Mouse (Mus musculus): ENCODE data around the gene Dchs2.

Gene Dchs2

DNA sequence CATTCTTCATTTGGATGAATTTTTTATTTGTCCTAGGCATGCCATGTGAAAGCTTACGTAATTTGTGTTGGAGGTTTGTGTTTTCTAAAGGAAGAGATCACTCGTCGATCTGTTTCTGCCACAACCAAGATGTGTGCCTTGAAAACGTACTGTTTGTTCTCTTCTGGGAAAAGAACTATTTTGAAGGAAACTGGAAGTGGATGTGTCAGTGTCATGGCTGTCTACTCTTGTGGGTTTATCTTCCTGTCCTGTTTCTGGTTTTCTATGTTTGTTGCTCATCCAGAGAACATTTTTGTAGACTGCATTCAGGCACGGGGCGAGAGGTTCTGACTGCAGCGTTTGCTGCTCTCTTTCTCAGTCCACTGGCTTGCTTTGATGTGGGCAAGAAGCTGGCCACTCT is 124.2 kb downstream of the Dchs2 start:
- DNase-seq (ENCODE audit: low read depth, low spot score) = no peak

DNA sequence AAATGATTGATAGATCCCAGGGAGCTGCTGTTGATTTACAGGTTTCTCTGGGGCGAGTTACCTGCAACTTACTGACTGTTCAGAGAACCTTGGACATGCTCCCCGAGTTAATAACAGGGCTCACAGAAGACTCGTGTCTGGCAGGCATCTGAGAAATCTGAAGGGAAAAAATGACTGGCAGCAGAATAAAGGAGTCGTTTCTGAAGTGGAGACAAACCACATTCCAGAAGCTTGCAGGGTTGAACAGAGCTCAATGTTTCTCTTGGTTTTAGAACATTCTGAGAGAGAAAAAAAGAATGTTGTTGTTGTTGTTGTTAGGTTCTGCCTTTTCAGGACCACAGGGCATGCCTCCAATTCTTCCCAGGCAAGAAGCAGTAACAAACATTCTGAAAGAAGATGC is 131.7 kb downstream of the Dchs2 start:
- DNase-seq (ENCODE audit: low read depth, low spot score) = no peak

DNA sequence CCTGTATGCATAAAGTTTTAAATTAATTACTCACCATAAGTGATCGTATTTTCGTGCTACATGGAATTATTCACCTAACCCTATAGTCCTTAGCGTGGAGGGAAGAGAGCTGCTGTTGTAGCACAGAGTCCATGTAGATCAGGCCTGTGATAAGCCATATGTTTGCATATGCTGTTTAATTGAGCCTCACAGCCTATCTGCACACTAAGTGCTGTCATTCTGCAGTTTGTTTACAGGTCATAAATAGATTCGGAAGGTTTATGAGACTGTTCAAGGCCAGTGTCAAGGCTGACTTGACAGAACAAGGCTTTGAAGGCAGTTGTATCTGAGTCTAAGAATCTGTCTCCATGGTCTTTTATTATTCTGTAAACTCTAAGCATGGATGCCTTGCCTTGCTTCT is 138.3 kb downstream of the Dchs2 start:
- no peak for DNase-seq (ENCODE audit: low read depth, low spot score)

DNA sequence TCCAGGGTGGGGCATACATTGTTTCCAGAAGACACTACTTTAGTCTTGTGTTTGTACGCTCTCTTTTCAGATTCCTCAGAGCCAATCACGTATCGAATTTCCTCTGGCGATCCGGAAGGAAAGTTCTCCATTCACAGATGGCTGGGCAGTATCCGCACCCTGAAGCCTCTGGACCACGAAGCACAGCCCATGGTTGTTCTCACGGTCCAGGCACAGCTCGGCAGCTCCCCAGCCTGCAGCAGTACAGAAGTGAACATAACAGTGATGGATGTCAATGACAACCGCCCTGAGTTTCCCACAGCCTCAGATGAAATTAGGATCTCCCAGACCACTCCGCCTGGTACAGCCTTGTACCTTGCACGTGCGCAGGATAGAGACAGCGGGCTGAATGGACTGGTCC is 142.5 kb downstream of the Dchs2 start:
- DNase-seq (ENCODE audit: low read depth, low spot score) = peak; percentile 24

DNA sequence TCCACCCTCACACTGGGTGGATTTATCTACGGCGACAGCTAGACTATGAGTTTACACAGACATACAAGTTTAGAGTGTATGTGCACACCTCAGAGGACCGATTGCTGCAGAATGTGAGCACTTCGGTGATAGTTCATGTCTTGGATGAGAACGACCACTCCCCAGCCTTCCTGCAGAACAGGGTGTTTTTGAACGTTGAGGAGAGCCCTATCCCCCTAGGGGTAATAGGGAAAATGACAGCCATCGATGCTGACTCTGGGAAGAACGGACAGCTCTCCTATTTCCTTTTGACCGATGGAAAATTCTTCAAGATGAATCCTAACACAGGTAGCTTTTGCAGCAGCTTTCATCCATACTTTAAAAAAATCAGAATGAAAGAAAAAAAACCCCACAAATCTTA is 143.2 kb downstream of the Dchs2 start:
- DNase-seq (ENCODE audit: low read depth, low spot score) = peak; percentile 54

DNA sequence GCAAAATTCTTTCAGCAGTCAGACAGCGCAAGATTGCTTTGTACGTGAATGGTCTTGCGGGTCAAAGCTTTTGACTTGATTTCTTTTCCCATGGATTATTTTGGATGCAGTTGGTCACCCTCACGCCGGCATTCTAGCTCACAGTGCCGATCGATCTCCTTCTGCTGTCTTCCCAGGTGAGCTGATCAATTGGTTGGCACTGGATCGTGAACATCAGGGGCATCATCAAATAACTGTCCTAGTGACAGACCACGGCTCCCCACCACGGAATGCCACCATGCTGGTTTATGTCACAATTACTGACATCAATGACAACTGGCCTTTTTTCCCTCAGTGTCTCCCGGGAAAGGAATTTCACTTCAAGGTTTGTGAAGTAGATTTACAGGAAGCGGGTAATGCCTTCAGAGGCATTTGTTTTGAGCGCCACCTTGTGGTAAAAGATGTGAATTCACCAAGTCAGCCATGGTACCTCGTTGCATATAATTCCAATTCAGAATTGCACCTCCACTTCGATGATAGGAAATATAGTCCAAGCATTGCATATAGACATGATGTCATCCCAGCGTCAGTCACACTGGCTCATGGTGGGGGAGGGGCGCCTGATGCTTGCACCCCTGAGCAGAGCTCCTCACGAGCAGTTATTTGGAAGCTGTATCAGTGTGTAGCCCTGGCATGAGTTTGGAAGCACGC is 146.0 kb downstream of the Dchs2 start:
- DNase-seq (ENCODE audit: low read depth, low spot score) = peak; percentile 78

DNA sequence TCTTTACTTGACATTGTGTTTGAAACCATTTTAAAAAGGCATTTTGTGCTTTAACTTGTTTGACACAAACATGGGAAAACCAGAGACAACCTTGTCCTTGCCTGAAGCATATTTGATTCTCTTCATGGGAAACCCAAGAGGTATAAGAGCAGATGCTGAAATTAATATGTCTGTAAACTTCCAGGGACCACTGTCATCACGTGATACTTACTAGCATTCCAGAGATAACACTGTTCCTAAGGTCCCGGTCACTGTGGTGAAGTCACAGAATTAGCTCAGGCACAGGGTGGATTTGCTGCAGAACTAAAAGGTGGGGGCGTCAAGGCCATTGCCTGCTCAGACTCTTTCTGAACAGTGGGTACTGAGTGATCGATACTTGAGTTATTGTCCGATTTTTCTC is 148.0 kb downstream of the Dchs2 start:
- no peak for DNase-seq (ENCODE audit: low read depth, low spot score)

DNA sequence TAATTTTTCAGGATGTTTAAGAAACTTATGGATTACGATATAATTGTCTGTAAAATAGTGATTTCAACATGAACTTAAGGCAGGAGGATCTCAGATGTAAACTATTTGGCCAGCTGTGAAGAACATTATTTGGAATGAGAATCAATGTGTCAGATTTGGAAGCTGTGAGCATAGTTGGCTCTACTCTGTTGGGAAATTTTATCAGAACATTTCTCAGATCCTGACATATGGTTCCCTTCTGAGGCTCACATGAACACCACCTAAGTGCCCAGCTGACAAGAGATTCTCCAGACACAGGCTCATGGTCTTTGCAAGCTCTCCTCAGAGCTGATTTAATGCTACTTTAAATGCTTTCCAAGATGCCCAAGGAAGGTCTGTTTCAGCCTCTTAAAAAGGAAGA is 156.1 kb downstream of the Dchs2 start:
- no peak for DNase-seq (ENCODE audit: low read depth, low spot score)

DNA sequence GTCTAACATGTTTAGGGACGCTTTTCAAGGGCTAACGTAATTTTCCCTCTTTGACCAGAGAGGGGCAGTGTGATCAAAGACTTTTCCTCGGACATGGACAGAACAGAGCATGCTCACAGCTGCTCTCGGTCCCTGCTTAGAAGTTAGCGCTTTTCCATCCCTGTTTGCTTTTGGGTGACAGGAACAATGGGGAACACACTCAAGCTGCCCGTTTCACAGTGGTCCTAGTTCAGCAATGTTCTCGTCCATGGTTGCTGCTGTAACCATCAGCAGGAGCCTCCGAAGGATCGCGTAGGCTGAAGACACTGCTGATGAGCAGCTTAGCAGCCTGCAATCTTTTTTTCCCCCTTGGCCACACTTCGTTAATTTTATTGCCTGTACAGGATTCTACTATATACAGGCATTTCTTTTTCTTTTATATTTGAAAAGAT is 159.2 kb downstream of the Dchs2 start:
- DNase-seq (ENCODE audit: low read depth, low spot score) = peak; percentile 73

DNA sequence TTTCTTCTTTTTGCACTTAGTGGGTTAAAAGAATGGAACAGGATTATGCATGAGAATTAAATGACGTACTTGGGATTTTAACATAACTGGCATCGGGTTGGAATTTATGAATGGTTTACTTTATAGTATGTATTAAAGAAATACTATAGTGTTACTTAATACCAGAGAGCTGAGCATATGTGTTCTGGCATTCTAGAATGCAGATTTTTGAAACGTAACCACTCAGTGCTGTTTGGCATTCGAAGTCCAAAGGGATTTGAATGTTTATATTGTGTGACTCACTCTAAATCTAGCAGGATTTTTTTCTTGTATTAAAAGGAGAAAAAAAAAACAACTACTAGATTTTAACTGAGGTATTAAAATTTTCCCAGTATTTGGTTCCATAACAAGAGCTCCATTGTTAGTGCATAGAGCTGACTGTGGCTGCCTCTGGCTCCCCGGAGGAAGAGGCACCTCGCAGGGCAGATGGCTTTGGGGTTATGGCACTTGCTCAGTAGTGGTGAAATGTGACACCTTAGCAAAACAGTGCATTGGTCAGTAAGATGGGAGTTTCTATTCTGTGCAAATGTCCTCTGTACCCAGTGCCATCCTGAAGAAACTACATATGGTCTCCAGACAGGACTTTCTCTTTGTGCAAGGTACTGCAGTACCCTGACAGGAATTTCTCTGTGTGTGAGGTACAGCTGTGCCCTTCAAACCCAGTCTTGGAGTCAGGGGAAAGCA is 160.5 kb downstream of the Dchs2 start:
- DNase-seq (ENCODE audit: low read depth, low spot score) = no peak

DNA sequence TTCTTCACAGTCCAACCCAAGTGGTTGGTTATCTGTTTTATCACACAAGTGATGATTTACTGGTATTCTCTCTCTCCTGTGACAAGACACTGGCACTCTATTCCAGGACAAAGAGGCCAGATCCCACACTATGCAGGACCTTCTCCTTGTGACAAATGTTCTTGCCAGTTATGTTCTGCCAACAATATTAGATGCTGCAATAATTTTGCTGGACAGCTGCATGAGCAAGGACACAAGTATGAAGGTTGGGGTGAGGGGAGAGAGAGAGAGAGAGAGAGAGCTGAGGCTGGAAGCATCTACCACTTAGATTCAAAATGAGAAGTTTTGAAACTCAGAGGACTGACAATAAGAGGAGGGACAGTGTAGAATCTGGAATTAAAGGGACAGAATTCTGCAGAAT is 162.7 kb downstream of the Dchs2 start:
- DNase-seq (ENCODE audit: low read depth, low spot score) = no peak

DNA sequence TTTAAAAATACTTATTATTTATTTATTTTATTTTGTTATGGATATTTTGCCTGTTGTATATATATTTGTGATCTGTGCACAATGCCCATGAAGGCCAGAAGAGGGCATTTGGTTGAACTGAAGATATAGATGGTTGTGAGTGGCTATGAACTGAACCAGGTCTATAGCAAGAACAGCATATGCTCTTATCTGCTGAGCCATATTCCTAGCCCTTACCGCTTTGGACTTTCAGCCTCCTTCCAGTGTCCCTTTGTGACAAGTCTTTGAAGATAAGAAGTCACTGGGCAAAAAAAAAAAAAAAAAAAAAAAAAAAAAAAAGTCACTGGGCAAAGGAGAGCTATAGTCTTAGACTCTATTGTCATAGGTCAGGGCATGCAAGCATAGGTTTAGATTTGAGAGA is 163.2 kb downstream of the Dchs2 start:
- no peak for DNase-seq (ENCODE audit: low read depth, low spot score)

DNA sequence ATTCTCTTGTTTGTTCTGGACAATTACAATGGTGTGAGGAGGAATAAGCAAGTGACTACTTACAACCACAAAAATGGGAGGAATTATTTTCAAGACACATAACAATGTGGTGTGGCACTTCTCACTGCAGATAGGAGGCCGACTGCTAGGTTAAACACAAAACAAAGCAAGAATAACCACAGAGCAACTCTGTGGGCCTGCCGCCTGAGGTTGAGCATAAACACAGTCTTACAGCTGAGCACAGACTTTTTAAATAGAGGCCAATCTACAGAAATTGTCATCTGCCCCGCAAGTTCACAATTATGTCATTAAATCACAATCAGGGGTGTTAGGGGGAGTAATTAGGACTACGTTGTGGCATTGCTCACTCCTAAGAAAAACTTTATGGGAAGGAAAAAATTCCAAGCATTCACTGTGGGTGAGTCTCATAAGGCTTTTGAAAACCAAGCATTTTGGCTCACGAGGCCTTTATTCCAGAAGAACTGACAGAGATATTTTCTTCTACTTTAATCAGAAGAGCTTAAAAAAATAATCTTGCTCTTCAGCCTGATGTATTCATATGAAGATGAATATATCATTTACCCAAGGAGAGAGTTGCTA is 172.1 kb downstream of the Dchs2 start:
- DNase-seq (ENCODE audit: low read depth, low spot score) = no peak

DNA sequence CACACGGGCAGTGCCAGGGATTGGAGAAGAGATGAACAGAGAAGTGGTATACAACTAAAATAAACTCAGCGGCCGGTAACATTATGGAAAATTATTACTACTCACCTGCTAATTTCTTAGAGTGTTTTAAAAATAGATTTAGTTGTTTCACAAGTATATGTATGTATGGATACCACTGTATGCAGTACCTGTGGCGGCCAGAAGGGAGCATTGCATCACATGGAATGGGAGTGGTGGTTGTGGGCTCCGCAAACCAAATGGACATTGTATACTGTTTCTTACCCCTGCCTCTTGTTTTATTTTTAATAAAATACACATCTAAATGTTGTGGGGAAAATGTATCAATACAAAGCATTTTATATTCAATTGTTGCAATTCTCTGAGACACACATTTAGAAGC is 176.1 kb downstream of the Dchs2 start:
- peak; percentile 23 for DNase-seq (ENCODE audit: low read depth, low spot score)

DNA sequence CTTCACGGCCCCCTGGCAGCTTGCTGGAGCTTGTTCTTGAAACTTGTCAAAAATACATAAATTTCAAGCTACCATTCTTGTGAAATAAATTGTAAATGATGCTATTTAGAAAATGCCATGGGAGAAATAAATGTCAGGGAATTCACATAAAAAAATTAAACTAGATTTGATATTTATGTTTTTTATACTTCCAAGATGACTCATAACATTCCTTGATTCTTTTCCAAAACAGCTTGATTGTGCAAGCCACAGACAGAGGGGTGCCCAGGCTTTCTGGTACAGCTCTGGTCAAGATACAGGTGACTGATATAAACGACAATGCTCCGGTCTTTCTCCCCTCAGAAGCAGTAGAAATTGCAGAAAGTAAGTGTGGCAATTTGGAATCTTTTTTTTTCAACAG is 218.2 kb downstream of the Dchs2 start:
- DNase-seq (ENCODE audit: low read depth, low spot score) = no peak

DNA sequence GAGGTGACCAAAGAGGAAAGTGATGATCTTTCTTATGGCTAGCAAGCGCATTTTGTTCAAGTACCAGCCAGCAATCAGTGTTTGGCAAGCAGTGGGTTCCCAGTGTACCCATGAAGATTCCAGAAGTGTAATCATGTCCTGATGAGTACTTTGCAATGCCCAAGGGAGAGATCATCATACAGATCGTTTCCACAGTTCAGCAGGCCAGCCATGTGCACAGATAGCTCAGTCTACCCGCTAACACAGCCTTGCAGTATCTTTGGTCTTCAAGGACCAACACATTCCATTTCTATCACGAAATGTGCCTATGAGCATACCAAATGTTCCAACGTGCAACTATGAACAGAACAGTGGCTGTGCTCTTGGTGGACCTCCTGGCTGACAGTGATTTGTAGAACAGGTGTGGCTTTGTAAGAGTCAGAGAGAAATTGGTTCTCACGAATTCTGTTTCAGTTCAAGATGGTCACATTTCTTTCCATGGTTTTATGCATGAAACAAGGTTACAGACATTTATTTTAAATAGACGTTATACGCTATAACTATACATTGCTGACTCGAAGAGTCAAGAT is 240.8 kb downstream of the Dchs2 start:
- DNase-seq (ENCODE audit: low read depth, low spot score) = no peak

DNA sequence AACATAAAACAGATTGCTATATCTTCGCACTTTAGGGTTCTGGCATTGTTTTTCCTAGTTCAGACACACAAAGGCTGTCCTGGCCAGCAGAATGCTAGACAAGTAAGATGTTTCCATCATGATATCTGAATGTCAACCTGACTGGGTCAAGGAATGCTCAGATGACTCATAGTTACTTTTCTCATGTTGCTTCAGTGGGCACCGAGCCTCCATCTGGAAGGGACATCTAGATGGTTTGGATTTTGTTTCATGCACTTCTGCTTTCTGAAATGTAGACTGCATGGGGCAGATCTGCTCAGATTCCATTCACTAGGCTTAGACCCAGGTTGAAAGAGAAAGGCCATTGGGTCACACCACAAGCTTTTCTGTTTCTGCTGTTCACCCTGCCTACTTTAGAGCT is 242.1 kb downstream of the Dchs2 start:
- no peak for DNase-seq (ENCODE audit: low read depth, low spot score)

DNA sequence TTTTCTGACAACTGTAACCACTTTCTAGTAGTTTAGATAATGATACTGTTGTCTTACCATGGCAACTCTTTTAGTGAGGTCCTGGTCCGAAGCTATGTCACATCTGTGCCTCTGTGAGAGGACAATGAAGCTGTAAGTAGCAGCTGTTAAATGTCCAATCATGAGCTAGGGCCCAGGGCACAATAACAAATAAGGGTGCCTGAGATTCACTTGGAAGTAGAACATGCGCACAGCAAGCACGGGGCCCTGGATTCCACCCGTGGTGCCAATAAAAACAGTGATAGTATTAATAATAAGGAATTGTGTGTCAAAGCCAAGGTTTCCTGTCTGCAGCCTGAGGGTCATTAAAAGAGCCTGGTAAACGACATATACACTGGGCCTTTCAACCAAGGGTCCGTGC is 246.6 kb downstream of the Dchs2 start:
- no peak for DNase-seq (ENCODE audit: low read depth, low spot score)

DNA sequence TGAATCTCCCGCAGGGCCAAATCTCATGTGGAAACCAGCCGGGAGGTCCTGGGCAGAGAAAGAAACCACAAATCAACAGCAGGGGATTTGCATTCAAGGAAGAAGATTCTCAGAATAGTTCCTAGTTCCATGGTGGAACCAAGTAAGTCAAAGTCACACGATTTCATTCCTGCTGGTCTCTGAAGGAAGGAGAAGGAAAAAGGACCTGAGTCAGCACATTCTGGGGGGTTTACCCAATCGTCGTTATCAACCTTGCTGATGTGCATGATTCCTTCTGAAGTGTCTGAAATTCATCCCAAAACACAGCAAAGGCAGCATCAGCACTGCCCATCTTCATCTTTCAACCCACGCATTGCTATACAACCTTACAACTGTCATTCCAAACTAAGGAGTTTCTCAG is 249.1 kb downstream of the Dchs2 start:
- no peak for DNase-seq (ENCODE audit: low read depth, low spot score)
